Mouse (Mus musculus) megakaryocyte progenitor cell, adult 5-6 weeks (primary cell): ENCODE measurements around the gene Ermn. TPM values are rescaled to one million over a fixed set of nuclear protein-coding genes. Genes with fewer than 3 reads are reported as not detected.
A peak's percentile ranks its signal among the peaks of the same experiment; 100 is the strongest.

ENCODE experiments used
- ATAC-seq: replicated peaks from 2 replicates; pipeline ENCODE4 v1.8.0; 2016; ENCODE audit warnings: mild to moderate bottlenecking, moderate TSS enrichment, inconsistent platforms; ENCODE audit not compliant: poor library complexity
- total RNA-seq, 2 experiments: library from RNA; stranded (forward) in 1 of 2; stranded (reverse) in 1 of 2; fragments of 157-497, 149-512 nt in 1 of 2; fragments of 200-1000 nt in 1 of 2; gene quantifications; 2 replicates each; pipeline versions ENCODE4 v1.2.3 to v1.2.4; 2015 to 2017

Ermn gene
- not detected in 2 replicates for total RNA-seq (2015)
- total RNA-seq (2017): not detected in 2 replicates

GRCm38 (mm10) chr2:58052821-58053581 is at the start of gene Ermn:
TSS of gene Ermn (minus strand) at chr2:58052864.
- ATAC-seq: no peak

- no peak for ATAC-seq
Observed at GRCm38 (mm10) chr2:58094818-58095217, 42.2 kb upstream of the Ermn start.

DNA sequence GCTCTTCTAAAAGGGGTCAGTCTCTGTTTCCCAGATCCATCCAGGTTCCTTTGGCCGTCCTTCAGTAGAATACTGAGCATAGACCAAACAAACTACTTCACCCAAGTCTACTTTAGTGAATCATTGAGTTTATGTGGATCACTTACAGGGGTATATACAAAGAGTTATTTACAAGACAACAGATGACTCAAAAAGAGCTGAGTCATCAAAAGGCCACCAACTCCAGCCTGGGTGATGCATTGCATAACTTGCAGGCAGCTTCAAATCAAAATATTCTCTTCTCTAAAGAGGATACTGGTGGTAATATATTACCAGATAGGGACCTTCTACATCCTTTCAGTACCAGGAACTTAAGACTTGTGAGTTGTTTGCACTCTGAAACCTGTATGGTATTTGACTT is 33.8 kb upstream of the Ermn start:
- no peak for ATAC-seq

DNA sequence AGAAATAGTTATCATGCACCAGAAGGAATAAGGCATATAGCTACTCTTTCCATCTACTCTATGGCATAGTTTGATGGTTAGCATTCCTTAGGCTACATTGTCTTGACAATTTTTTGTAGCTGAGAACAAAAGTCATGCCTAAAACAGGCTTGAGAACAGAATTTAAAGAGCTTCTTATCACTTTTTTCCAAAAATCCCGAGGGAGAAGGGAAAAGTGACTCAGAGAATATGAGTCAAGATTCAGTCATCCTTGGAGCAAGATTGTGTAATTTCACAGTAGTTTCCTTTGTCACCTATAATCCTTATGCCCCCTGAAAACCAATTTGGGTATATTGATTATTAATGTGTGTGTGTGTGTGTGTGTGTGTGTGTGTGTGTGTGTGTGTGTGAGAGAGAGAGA is 27.2 kb upstream of the Ermn start:
- ATAC-seq: no peak

DNA sequence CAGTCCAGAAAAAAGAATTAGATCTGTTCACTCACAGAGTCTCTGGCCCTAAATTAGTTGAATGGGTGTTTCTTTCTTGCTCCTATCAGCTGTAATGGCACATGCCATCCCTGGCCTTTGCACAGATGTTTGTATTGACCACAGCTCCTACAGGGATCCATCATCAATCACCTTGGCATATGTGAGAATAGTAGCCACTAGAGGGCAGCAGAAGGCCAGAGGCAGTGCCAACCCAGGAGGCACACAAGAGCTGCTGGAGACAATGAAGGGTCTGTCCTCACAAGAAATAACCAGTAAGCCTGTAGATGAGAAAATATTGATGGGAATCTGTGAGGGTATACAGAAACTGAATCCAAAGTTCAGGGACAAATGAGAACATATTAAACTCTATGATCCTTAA is 2.7 kb upstream of the Ermn start:
- peak; percentile 99 for ATAC-seq

- ATAC-seq: peak; percentile 81
Observed at GRCm38 (mm10) chr2:58041867-58042266, 10.8 kb downstream of the Ermn start.

- ATAC-seq: peak; percentile 56
Observed at GRCm38 (mm10) chr2:58036926-58037325, 15.7 kb downstream of the Ermn start.

DNA sequence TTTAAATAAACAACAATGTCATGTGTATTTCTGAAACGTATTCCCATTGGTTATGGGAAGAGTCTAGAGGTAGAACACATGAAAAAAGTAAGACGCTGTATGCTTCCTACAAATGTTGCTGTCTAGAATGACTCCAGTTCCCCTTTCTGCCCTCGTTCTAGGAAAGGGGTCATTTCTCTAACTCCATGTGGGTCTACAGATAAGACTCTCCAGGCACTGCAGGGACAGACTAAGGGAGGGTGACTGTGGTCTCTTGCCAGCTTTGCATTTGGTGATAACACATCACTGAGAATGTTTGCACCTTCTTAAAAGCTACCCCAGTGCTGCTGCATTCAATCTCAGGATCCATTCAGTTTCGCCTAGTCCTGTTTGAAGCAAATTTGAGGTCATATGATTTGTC is 17.0 kb downstream of the Ermn start:
- peak; percentile 89 for ATAC-seq

DNA sequence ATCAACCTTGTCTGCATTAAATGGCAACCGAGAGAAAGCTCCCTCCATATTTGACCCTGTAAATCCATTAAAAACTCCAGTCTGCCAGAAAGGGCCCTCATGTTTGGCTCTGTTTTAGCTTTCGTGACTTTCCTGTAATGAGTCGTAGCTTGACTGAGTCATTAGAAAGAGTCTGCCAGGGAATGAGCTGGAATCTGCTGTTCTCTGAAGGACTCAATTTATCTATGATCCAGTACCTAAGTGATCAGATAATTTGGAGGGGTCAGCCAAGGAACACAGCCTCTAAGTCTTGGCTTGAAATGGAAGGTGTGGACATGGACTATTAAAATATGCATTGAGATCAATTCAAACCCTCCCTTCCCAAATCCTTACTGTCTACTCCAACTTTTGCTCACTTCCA is 21.2 kb downstream of the Ermn start:
- no peak for ATAC-seq

GRCm38 (mm10) chr2:58029404-58029803 is 23.3 kb downstream of the Ermn start:
- ATAC-seq: peak; percentile 96

- no peak for ATAC-seq
Observed at GRCm38 (mm10) chr2:58026740-58027139, 25.9 kb downstream of the Ermn start.

GRCm38 (mm10) chr2:58023556-58023955 is 29.1 kb downstream of the Ermn start:
- ATAC-seq: no peak

- ATAC-seq: no peak
Observed at GRCm38 (mm10) chr2:58007081-58007480, 45.6 kb downstream of the Ermn start.

DNA sequence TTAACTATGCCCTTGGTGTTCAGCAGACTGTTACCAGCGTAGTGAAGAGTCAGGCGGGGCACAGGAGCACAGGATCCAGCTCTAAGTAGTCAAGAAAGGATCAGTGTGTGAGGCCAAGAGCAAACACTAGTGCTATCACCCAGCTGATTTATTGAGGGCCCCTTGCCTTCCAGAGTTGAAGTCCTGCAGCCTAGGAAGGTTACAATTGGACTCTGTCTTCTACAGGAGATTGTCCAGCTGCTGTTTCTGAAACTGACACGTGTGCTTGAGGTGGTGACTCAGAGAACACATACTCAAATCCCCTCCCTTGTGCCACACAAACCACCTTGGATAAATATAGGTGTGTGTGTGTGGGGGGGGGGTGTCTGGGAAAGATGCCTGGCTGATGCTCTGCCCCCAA is 51.2 kb downstream of the Ermn start:
- ATAC-seq: no peak

DNA sequence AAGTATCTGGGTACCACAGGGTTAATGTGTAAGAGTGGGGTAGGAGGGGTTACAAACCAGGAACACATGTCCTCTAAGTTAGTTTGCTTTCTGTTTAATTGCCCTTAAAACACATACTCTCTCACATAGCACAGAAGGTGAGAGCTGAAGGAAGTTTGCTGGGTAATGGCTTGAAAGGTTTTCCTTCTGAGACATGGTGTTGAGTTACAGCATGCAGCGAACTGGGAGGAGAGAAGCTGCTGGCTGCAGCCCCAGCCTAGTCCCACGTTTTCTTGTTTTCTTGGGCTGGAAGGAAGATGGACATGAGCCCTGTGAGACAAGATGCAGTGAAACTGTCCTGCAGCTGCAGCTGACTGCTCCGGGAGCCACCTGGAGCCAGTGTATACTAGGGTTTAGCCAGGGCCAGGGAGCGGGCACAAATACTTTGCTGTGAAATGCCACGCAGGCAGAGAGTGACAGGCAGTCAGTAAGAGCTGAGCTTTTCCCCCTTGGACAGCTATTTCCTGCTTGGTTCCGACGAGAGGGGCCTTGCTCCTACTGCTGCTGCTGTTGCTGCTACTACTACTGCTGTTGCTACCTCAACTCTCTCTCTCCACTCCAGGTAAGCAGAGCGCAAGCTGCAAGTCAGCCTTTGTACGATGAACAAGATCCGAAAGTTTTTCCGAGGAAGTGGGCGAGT is 54.8 kb downstream of the Ermn start, which contains the start of gene Galnt5:
Gene Galnt5, plus strand, starts transcription at position 133 of the 679 bp plus-strand sequence.
- ATAC-seq: peak; percentile 29

Other genes starting within 250 kb of the Ermn start
- gene Galnt5, start 55.0 kb downstream of the Ermn start, total RNA-seq (2015): 0.07 and 0.32 TPM in 2 replicates
- 0.08 and 0.84 TPM in 2 replicates for gene Galnt5, start 55.0 kb downstream of the Ermn start, total RNA-seq (2017)
- 14.7 and 26.8 TPM in 2 replicates for gene Cytip, start 142.7 kb upstream of the Ermn start, total RNA-seq (2015)
- 34.1 and 46.1 TPM in 2 replicates for gene Cytip, start 142.7 kb upstream of the Ermn start, total RNA-seq (2017)